Mouse (Mus musculus): ENCODE measurements around the gene Sestd1. TPM values are rescaled to one million over a fixed set of nuclear protein-coding genes. Genes with fewer than 3 reads are reported as not detected.

Gene Sestd1
- polyA plus RNA-seq, 1 experiment from 2014 or later: 36.2 TPM

DNA sequence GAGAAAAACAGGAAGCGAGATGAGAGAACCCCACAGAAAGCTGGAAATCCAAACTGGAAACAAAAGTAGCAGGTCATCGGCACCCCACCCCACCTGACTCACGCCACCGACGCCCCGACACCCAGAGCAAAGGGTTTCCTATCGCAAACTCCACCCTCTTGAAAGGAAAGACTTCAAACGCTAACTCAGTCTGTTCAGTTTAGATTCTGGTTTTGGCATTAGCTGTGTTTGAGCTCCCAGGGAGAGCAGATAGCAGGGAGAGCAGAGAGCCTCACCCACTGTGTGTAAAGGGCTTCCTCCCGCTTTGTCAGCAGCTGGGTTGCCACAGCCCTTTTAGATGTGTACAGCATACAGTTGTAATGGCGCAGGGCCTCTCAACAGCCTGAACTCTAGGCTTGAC lies 104.0 kb downstream of the Sestd1 start:
- no peak for ATAC-seq
- H3K27me3 ChIP-seq: no peaks in the 10 kb centered on the region
- in situ Hi-C loops (cut with MboI; ENCODE audit: low pct_unique_long_range_greater_than_20kb): no loop called here
- TF ChIP-seq CTCF (IDR thresholded peaks at IDR 0.05): no peak
- ChIA-PET POLR2A (interaction anchor here (0.6 kb wide), 1 partner anchor 23 kb away, joined by 3 read pairs; no protein-coding TSS in a partner anchor), CTCF (interaction anchor here (1.0 kb wide), 1 partner anchor 96 kb away, joined by 4 read pairs; no protein-coding TSS in a partner anchor)
- no peak for DNase-seq (ENCODE audit: low read depth, low spot score)

GRCm38 (mm10) chr2:77175411-77175810 lies 105.0 kb downstream of the Sestd1 start:
- no peak for ATAC-seq
- in situ Hi-C loops (cut with MboI; ENCODE audit: low pct_unique_long_range_greater_than_20kb): no loop called here
- ChIA-PET CTCF (interaction anchor here (0.7 to 1.0 kb wide), 3 partner anchors 12 to 95 kb away, joined by 3 to 4 read pairs (median 3); no protein-coding TSS in a partner anchor), POLR2A (no interaction called here)
- no peak for DNase-seq (ENCODE audit: low read depth, low spot score)
- H3K27me3 ChIP-seq: no peaks in the 10 kb centered on the region
- TF ChIP-seq CTCF (IDR thresholded peaks at IDR 0.05): no peak

DNA sequence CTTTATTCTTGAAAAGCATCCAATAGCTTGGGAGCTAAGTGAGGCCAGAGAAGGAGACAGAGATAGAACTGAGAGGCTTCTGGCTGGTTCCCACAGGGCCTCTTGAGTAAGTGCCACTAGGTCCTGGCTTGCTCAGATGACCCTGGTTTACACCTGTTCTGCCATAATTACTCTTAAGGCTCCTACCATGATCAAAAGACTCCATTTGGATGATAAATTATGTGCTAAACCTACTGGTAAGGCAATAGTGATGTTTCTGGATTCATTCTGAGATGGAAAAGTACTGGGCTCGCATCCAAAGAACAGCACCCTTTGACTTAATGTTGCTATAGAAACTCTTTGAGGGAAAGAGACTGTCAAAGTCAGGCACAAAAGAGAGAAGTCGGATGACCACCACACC lies 106.1 kb downstream of the Sestd1 start:
- ChIA-PET CTCF (no interaction called here), POLR2A (no interaction called here)
- in situ Hi-C loops (cut with MboI; ENCODE audit: low pct_unique_long_range_greater_than_20kb): no loop called here
- no peaks in the 10 kb centered on the region for H3K27me3 ChIP-seq
- no peak for ATAC-seq
- no peak for DNase-seq (ENCODE audit: low read depth, low spot score)
- no peak for TF ChIP-seq CTCF (IDR thresholded peaks at IDR 0.05)

- no peaks in the 10 kb centered on the region for H3K27me3 ChIP-seq
- ChIA-PET POLR2A (no interaction called here), CTCF (no interaction called here)
- TF ChIP-seq CTCF (IDR thresholded peaks at IDR 0.05): no peak
- DNase-seq (ENCODE audit: low read depth, low spot score) (no peak), ATAC-seq (no peak)
- in situ Hi-C loops (cut with MboI; ENCODE audit: low pct_unique_long_range_greater_than_20kb): no loop called here
Measured at GRCm38 (mm10) chr2:77173821-77174220, 106.6 kb downstream of the Sestd1 start.

DNA sequence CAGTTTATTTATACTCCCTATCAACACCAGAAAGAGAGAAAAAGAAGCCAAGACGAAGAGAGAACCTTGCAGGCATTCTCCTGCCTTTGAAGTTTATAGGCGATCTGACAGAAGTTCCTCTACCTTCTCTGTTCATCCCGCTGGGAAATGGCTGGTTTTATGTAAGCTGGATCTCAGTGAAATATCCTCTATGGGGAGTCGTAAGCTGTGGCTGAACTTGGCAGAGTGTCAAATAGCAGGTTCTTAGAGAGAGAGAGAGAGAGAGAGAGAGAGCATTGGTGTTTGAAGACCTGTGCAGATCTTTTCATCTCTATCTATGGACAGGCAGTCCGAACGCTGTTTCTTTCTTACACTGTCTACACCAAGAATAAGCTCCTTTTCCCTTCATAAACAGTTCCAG lies 107.0 kb downstream of the Sestd1 start:
- in situ Hi-C loops (cut with MboI; ENCODE audit: low pct_unique_long_range_greater_than_20kb): no loop called here
- POLR2A ChIA-PET: no interaction called here

DNA sequence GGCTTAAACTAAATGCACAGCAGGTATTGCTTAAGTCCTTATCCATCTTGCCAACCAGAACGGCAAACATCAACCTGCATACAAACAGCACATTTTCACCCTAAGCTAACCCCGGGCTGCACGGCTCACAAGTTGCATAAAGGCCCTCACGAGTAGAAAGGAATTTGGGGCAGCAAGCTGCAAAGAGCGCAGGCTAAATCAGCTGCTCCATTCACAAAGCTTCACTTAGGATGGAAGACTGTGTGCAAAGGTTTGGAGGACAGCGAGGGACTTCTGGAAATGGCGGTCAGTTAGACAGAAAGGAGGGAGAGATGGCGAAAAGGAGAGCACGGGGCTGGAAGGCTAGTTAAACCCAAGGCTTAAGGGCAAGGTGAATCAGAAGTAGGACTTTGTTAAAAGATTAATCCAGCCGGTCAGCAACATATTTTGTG lies 108.1 kb downstream of the Sestd1 start:
- TF ChIP-seq CTCF (IDR thresholded peaks at IDR 0.05): no peak
- ATAC-seq (peak; percentile 46), DNase-seq (ENCODE audit: low read depth, low spot score) (no peak)
- in situ Hi-C loops (cut with MboI; ENCODE audit: low pct_unique_long_range_greater_than_20kb): no loop called here
- POLR2A ChIA-PET: no interaction called here
- H3K27me3 ChIP-seq: no peaks in the 10 kb centered on the region
- CTCF ChIA-PET: interaction anchor here (0.9 kb wide), 1 partner anchor 18 kb away, joined by 3 read pairs; no protein-coding TSS in a partner anchor

More for the DNA sequence above, 107.0 kb downstream of the Sestd1 start:
- ATAC-seq: no peak
- no peak for TF ChIP-seq CTCF (IDR thresholded peaks at IDR 0.05)
- CTCF ChIA-PET: no interaction called here
- no peak for DNase-seq (ENCODE audit: low read depth, low spot score)
- no peaks in the 10 kb centered on the region for H3K27me3 ChIP-seq

- TF ChIP-seq CTCF (IDR thresholded peaks at IDR 0.05): no peak
- ChIA-PET POLR2A (interaction anchor here (0.7 kb wide), 1 partner anchor 17 kb away, joined by 5 read pairs; no protein-coding TSS in a partner anchor), CTCF (interaction anchor here (0.9 kb wide), 1 partner anchor 17 kb away, joined by 3 read pairs; no protein-coding TSS in a partner anchor)
- ATAC-seq (no peak), DNase-seq (ENCODE audit: low read depth, low spot score) (no peak)
- in situ Hi-C loops (cut with MboI; ENCODE audit: low pct_unique_long_range_greater_than_20kb): no loop called here
- no peaks in the 10 kb centered on the region for H3K27me3 ChIP-seq
Measured at GRCm38 (mm10) chr2:77171444-77172240, 108.8 kb downstream of the Sestd1 start.

- no peak for TF ChIP-seq CTCF (IDR thresholded peaks at IDR 0.05)
- DNase-seq (ENCODE audit: low read depth, low spot score): no peak
- CTCF ChIA-PET: no interaction called here
- ATAC-seq: no peak
- POLR2A ChIA-PET: no interaction called here
- H3K27me3 ChIP-seq: no peaks in the 10 kb centered on the region
- in situ Hi-C loops (cut with MboI; ENCODE audit: low pct_unique_long_range_greater_than_20kb): no loop called here
Measured at GRCm38 (mm10) chr2:77170633-77171105, 109.7 kb downstream of the Sestd1 start, which contains the start of gene Ccdc141. TSS of gene Ccdc141 (minus strand) at chr2:77170636.

GRCm38 (mm10) chr2:77169916-77170632 lies 110.3 kb downstream of the Sestd1 start:
- in situ Hi-C loops (cut with MboI; ENCODE audit: low pct_unique_long_range_greater_than_20kb): no loop called here
- POLR2A ChIA-PET: interaction anchor here (0.8 kb wide), 1 partner anchor 12 kb away, joined by 3 read pairs; no protein-coding TSS in a partner anchor

GRCm38 (mm10) chr2:77169218-77169617 lies 111.2 kb downstream of the Sestd1 start:
- no peaks in the 10 kb centered on the region for H3K27me3 ChIP-seq
- no peak for TF ChIP-seq CTCF (IDR thresholded peaks at IDR 0.05)
- in situ Hi-C loops (cut with MboI; ENCODE audit: low pct_unique_long_range_greater_than_20kb): no loop called here
- ChIA-PET POLR2A (interaction anchor here (0.8 kb wide), 1 partner anchor 11 kb away, joined by 3 read pairs; no protein-coding TSS in a partner anchor), CTCF (interaction anchor here (1.0 kb wide), 1 partner anchor 88 kb away, joined by 3 read pairs; no protein-coding TSS in a partner anchor)
- no peak for ATAC-seq
- DNase-seq (ENCODE audit: low read depth, low spot score): no peak

More at GRCm38 (mm10) chr2:77169916-77170632, 110.3 kb downstream of the Sestd1 start:
- no peak for TF ChIP-seq CTCF (IDR thresholded peaks at IDR 0.05)
- no peaks in the 10 kb centered on the region for H3K27me3 ChIP-seq
- ATAC-seq: no peak
- no peak for DNase-seq (ENCODE audit: low read depth, low spot score)
- CTCF ChIA-PET: interaction anchor here (1.0 kb wide), 1 partner anchor 88 kb away, joined by 3 read pairs; no protein-coding TSS in a partner anchor

Measured in Patski (cell line).